8 mouse cellular contexts compared by ENCODE assay signal in the genomic region with DNA sequence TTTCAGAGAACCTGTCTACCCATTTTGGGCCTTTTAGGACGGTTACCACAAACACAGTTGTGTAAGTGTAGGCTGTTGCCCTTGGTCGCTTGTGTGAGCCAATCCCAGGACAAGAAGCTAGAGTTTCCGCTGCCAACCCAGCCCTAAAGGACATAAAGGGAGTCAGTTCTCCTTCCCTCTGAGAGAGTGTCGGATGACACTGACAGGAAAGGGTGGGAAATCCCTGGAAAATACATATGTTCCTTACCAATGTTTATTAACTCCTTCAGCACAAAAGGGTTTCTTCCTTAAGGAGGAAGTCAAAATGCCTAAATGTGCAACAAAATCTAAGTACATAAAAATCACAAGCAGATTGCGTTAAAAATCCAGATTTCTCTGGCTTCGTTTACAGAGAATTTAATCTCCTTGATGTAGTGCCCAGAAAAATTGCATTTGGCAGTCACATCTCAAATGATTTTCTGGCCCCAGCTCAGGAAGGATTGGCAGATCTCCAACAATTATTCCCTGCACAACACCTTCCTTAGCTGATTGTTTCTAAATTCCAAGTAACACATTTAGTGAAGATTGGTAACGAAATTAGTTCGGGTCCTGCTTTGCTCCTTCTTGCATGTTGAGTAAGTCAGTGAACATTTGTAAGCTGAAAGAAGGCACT. TPM values are rescaled to one million over a fixed set of nuclear protein-coding genes. Genes with fewer than 3 reads are reported as not detected.
DNase-seq lines count a peak whose midpoint lies in the region; ATAC-seq and TF ChIP-seq lines count a peak whose summit lies in the region.

No protein-coding gene starts in this region.

- 36% methylated on average over 8 of the region's 8 CpGs for WGBS in kidney, embryonic 14.5 days
- 46% methylated on average over 8 of the region's 8 CpGs for WGBS in hindbrain, embryonic 15.5 days
- WGBS in stomach, postnatal 0 days = 23% methylated on average over 8 of the region's 8 CpGs
- 58% methylated on average over 8 of the region's 8 CpGs for WGBS in midbrain, embryonic 13.5 days

- H3K9me3 ChIP-seq in kidney, embryonic 14.5 days (ENCODE audit: control insufficient read depth, low read length) = no peaks in the 10 kb centered on the region
- H3K9me3 ChIP-seq in hindbrain, embryonic 15.5 days = no peaks in the 10 kb centered on the region
- H3K9me3 ChIP-seq in stomach, postnatal 0 days (ENCODE audit: control insufficient read depth, low read length) = no peaks in the 10 kb centered on the region
- no peaks in the 10 kb centered on the region for H3K9me3 ChIP-seq in midbrain, embryonic 13.5 days

- H3K4me1 ChIP-seq in kidney, embryonic 14.5 days (ENCODE audit: control insufficient read depth, insufficient read depth, low read length) = no peaks in the 10 kb centered on the region
- H3K4me1 ChIP-seq in brown adipose tissue, adult 24 weeks (ENCODE audit: control insufficient read depth, insufficient read depth, insufficient read length, low read length) = peaks cover 7% of the 10 kb centered on the region; the same call in 1 of the 2 replicates
- 0 out of 2 replicates have a peak, but pooled peaks cover 6% of the 10 kb centered on the region for H3K4me1 ChIP-seq in hindbrain, embryonic 15.5 days (replicated peaks)
- H3K4me1 ChIP-seq in stomach, postnatal 0 days (replicated peaks; ENCODE audit: control insufficient read depth, insufficient read depth) = no peaks in the 10 kb centered on the region
- no peaks in the 10 kb centered on the region for H3K4me1 ChIP-seq in midbrain, embryonic 13.5 days (replicated peaks)

- no peak overlapping the region for H3K4me3 ChIP-seq in kidney, embryonic 14.5 days (ENCODE audit: low read length)
- no peak overlapping the region for H3K4me3 ChIP-seq in brown adipose tissue, adult 24 weeks (ENCODE audit: insufficient read depth, low read depth, low read length)
- no peak overlapping the region for H3K4me3 ChIP-seq in hindbrain, embryonic 15.5 days
- H3K4me3 ChIP-seq in stomach, postnatal 0 days (ENCODE audit: low read depth, low read length) = no peak overlapping the region
- H3K4me3 ChIP-seq in midbrain, embryonic 13.5 days (replicated peaks) = no peak overlapping the region

- TF ChIP-seq CTCF in stomach, postnatal 0 days (IDR thresholded peaks at IDR 0.05; ENCODE audit: low read depth) = no peak

- ATAC-seq in kidney, embryonic 14.5 days (ENCODE audit: low FRiP score, low TSS enrichment) = no peak
- peak; percentile 51; the same call in 1 of the 2 replicates for ATAC-seq in hindbrain, embryonic 15.5 days (ENCODE audit: low FRiP score, low read depth)
- no peak for ATAC-seq in stomach, postnatal 0 days (ENCODE audit: low FRiP score, low TSS enrichment)
- ATAC-seq in midbrain, embryonic 13.5 days = no peak

- TF ChIP-seq EP300 in stomach, postnatal 0 days (optimal IDR thresholded peaks at IDR 0.05) = no peak

- no peak overlapping the region for H3K9ac ChIP-seq in kidney, embryonic 14.5 days (ENCODE audit: low read depth, low read length)
- no peak overlapping the region for H3K9ac ChIP-seq in hindbrain, embryonic 15.5 days
- H3K9ac ChIP-seq in stomach, postnatal 0 days (ENCODE audit: low read length) = no peak overlapping the region
- H3K9ac ChIP-seq in midbrain, embryonic 13.5 days (replicated peaks) = no peak overlapping the region

- no peaks in the 10 kb centered on the region for H3K36me3 ChIP-seq in kidney, embryonic 14.5 days (ENCODE audit: control insufficient read depth, insufficient read depth, low read length)
- no peaks in the 10 kb centered on the region for H3K36me3 ChIP-seq in hindbrain, embryonic 15.5 days
- no peaks in the 10 kb centered on the region for H3K36me3 ChIP-seq in stomach, postnatal 0 days (ENCODE audit: control insufficient read depth, insufficient read depth, low read length)
- H3K36me3 ChIP-seq in midbrain, embryonic 13.5 days = no peaks in the 10 kb centered on the region

- DNase-seq in kidney, postnatal 10 days = peak; percentile 19
- DNase-seq in embryo, embryonic 10.5 days (ENCODE audit: low spot score) = peak; percentile 38
- DNase-seq in stomach, postnatal 0 days (ENCODE audit: low spot score) = no peak
- DNase-seq in liver = no peak

- H3K27me3 ChIP-seq in kidney, embryonic 14.5 days (ENCODE audit: control insufficient read depth, insufficient read depth, low read length) = no peaks in the 10 kb centered on the region
- H3K27me3 ChIP-seq in hindbrain, embryonic 15.5 days = no peaks in the 10 kb centered on the region
- no peaks in the 10 kb centered on the region for H3K27me3 ChIP-seq in stomach, postnatal 0 days (ENCODE audit: control insufficient read depth, insufficient read depth, low read length)
- H3K27me3 ChIP-seq in midbrain, embryonic 13.5 days = no peaks in the 10 kb centered on the region

- no peak overlapping the region for H3K4me2 ChIP-seq in kidney, embryonic 14.5 days (replicated peaks; ENCODE audit: low read depth, low read length)
- 0 out of 2 replicates have a peak overlapping the region, but pooled peaks have one; percentile 9 for H3K4me2 ChIP-seq in hindbrain, embryonic 15.5 days
- H3K4me2 ChIP-seq in stomach, postnatal 0 days (replicated peaks; ENCODE audit: low read depth) = no peak overlapping the region
- H3K4me2 ChIP-seq in midbrain, embryonic 13.5 days (replicated peaks) = no peak overlapping the region

- H3K27ac ChIP-seq in kidney, embryonic 14.5 days (ENCODE audit: low read depth, low read length) = no peak overlapping the region
- H3K27ac ChIP-seq in brown adipose tissue, adult 24 weeks (replicated peaks; ENCODE audit: low read depth, low read length) = peak overlapping the region; percentile 61
- peak overlapping the region; percentile 50; the same call in 1 of the 2 replicates for H3K27ac ChIP-seq in hindbrain, embryonic 15.5 days (replicated peaks)
- H3K27ac ChIP-seq in stomach, postnatal 0 days (replicated peaks) = 0 out of 2 replicates have a peak overlapping the region, but pooled peaks have one; percentile 50
- H3K27ac ChIP-seq in midbrain, embryonic 13.5 days = no peak overlapping the region

RNA-seq across cellular contexts. Expression of gene Fas, which starts 55.3 kb away (rescaled TPM):
- 1.8 and 3.1 TPM in 2 replicates for polyA plus RNA-seq in kidney, embryonic 14.5 days (2014; fragmentation: Nextera tagmentation; extraction: Ambion mirVana)
- polyA plus RNA-seq in brown adipose tissue, adult 24 weeks (2012; ENCODE audit: insufficient read depth, insufficient read length, missing spikeins) = 30.8 and 37.3 TPM in 2 replicates
- polyA plus RNA-seq in hindbrain, embryonic 15.5 days (2015; fragmentation: Nextera tagmentation; extraction: Ambion mirVana) = 1.3 and 1.6 TPM in 2 replicates
- 8.3 and 9.0 TPM in 2 replicates for polyA plus RNA-seq in stomach, postnatal 0 days (2015; fragmentation: Nextera tagmentation; extraction: Ambion mirVana)
- 0.51 and 0.53 TPM in 2 replicates for polyA plus RNA-seq in midbrain, embryonic 13.5 days (2015; fragmentation: Nextera tagmentation; extraction: Ambion mirVana)

Comparison
In these comparisons a context has a peak if more than half of its experiments do, and no peak if none do; other contexts are left out.
1. DNase-seq: peak in kidney, postnatal 10 days (single experiment) and embryo, embryonic 10.5 days (single experiment); none in stomach, postnatal 0 days (single experiment) and liver (single experiment).
2. H3K27ac ChIP-seq: peak in brown adipose tissue, adult 24 weeks (single experiment), hindbrain, embryonic 15.5 days (single experiment) and stomach, postnatal 0 days (single experiment); none in kidney, embryonic 14.5 days (single experiment) and midbrain, embryonic 13.5 days (single experiment).